Mouse (Mus musculus): ENCODE results near the gene Cpa2. TPM values are rescaled to one million over a fixed set of nuclear protein-coding genes. Genes with fewer than 3 reads are reported as not detected.

Cpa2 gene
- total RNA-seq, 4 experiments from 2014 or later = 0.21 TPM; not detected in 3

DNA sequence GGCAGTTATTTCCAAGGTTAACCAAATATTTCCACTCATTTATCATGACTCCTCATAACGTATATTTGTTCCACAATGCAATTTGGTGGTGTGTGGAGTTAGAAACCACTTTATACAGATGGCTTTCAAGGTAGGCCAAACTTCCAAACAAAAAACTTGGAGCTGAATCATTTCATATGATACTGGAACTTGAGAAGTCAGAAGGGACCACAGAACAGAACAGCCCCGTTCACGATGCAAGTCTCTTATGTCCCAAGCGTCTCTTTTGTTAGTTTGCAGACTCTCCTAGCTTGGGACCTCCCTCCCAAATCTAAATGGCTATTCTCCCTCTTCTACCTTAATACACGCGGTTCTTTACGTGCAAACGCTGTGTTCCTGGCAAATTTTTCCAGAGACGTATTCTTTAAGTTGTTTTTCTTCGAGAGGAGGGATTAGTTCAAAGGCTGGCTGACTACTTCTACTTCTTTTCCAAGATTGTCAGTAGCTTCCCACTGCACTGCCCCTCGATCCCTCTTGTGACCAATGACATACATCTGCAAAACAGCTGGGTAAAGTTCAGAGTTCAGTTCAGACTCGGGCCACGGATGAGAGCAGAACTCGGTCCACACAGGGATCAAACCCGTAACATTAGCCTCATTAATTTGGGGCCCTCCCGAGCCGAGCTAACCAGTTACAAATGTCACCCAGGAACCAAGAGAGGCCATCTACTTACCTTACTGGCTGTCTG, 35.3 kb downstream of the Cpa2 start:
- no peak for DNase-seq (ENCODE audit: low spot score in 2 of 2)

DNA sequence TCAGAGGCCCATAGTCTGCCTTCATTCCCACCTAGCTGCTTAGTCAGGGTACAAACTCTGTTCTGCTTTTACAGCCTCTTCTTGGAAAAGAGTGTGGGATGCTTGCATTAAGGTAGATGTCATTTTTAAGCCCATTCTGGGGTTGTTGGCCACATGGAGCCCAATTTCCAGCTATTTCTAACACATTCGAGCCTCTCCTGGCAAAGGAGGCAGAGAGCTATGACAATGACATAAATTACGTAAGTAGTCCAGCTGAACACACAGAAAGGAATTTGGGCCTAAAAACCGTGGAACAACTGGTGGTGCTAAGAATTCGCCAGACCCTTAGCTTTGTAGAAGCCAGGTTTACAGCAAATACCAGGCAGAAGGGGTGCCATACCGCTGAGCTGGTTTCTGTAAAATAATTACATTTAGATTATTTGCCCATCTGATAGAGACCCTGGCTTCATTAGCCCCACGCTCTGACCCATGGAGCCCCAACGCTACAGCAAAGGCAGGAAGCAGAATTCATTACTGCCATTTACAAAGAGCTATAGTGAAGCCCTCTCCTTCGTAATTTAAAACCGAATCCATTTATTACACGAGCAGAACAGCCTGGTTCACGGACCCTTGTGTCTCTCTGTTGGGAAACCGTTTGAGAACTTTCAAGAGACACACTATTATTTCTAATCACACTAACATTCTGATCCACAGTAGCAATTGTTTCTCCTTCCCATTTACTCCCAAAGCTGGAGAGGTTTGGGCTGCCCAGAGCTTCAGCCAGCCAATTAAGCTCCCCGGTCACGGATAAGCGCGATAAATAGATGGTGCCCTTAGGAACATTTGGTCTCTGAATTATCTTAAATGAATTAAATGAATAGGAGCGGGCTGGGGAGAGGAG, 38.8 kb downstream of the Cpa2 start:
- DNase-seq (ENCODE audit: low spot score in 2 of 2) = no peak

DNA sequence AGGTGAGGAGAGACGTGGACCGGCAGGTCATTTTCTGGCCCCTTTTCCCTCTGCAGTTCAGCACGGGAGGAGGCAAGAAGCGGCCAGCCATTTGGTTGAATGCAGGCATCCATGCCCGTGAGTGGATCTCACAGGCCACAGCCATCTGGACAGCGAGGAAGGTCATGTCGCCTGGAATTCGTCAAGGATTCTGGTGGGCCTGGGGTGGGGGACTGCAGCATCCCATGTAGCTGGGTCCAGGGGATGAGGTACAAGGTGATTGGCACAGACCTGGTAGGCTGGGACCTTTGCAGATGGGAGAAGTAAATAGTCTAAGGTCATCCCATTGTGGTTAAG, 39.4 kb downstream of the Cpa2 start:
- no peak for DNase-seq (ENCODE audit: low spot score in 2 of 2)

DNA sequence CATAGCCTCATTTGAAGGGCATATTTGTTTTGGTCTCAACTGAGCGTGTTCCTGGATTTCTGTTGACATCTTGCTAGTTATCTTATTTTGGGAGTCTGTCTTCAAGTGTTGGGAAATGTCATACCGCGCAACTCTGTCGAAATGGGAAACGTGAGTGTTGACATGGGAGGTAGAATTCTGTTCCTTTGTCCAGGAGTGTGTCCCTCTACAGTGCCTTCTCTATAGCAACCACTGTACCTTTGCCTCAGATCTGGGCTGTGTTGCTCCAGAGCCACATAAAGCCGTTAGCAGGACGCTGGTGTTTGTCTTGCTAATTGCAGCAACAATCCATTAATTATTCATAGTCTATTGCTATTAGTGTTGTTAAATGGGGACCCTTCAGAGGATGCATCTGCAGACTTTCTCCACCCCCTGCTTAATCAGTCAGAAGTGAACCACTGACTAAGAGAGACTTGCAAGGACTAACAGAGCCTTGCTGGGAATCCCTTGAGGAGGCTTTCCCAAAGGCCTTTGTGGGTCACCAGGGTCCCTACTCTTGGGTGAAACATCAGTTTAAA, 45.6 kb downstream of the Cpa2 start:
- no peak for DNase-seq (ENCODE audit: low spot score in 2 of 2)

DNA sequence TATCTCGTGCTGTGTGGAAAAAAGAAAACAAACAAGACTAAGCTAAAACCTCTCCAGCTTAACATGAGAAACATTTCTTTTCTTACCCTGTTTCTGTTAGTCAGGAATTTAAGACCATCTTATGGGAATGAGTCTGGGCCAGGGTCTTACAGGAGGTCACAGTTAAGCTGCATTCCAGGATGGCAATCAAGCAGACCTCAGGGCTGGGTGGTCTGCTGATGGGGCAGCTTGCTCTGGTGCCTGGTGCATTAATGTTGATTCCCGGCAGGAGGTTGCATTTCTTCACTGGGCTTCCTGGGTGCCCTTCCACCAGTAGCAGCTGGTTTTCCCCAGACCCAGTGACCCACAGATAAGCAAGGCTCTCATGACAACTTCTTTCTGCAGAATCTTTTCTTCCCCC, 48.4 kb downstream of the Cpa2 start:
- no peak for DNase-seq (ENCODE audit: low spot score in 2 of 2)

DNA sequence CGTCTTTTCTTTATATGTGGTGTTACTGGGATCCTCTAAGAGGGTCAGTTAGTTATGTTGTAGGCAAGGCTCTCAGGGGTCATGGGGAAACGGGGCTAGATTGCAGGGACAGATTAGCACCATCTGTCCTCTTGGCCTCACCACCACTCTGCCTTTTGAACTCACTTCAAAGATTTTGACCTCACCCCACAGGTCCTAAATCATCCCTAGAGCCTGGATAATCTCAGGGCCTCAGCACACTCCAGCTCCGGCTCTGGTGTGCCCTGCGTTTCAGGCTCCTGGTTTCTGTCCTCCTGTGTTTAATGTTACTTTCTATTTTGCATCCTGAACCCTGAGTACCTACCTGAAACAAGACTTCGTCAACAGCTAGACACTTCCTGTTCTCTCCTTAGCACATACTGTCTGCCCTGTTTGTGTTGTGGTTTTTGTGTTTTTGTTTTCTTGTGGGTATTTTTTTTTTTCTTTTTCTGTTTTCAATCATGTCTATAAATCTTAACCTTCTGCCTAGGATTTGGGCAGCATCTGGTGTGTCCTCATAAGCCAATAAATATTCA, 50.5 kb downstream of the Cpa2 start:
- no peak for DNase-seq (ENCODE audit: low spot score in 2 of 2)

DNA sequence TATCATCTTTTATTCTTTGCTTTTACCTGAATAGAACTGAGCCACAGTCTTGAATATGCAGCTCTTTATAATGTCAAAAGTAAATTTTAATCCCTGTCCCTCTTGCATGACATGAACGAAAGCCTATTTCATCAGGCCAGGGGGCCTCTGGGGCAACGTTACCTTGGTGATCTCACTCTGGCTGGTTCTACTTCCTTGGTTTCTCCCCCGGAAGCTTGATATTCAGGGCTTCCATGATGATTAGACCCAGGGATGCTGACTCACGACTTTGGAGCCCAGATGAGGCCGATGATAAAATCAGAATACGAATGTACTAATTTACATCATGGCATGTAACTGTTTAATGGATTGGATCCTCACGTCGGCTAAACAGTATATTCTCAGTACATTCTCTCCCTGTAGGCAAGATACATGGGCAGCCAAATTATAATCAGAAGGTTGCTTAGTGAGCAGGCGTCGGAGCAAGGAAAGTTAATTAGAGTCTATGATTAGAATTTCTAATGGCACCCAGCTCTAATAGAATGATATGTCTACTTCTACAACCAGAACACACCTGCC, 51.1 kb downstream of the Cpa2 start:
- no peak for DNase-seq (ENCODE audit: low spot score in 2 of 2)

DNA sequence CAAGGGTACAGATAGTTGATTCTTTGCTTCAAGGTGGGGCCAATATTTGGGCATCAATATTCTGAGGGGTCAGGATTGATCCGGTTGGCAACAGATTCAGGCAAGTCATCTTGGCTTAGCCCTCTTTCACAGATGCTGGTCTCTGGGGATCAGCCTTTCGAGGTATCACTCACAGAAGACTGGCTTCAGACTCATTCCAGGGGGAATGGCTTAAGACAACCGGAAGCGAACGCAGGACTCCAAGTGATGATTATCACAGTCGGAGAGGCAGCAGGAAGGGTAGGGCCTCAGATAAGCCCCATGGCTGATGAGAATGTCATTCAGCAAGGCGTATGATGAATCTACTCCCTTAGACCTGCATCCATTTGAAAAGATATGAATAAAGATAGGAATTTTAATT, 53.0 kb downstream of the Cpa2 start:
- DNase-seq (ENCODE audit: low spot score in 2 of 2) = no peak

DNA sequence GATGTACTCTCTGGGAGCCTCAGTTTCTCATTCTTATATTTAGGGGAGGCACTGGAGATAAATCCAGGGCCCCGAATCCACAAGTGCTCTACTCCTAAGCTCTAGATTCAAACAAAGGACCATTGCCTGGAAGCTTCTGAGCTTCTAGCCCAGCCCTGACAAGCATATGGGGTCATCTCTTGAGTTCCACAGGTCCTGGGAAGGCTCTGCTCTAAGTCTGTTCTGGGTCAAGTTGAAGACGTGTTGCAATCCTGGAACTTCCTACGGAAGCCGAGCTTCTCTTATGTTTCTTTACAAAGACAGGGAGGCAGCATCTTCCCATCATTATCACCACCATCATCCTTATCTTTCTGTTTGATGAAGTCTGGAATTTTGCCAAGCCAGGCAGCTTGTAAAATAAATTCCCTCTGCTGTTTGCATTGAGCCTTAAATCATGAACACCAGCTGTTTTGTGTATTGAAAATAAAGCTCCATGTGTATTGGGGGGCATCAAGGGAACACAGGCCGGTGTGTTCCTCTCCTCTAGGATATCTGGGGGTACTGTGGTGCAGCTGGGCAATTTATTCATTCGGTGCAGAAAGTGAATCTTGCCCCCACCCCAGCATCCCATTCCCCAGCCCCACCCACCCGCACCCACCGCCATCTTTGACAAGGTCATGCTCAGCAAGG, 55.0 kb downstream of the Cpa2 start:
- no peak for DNase-seq (ENCODE audit: low spot score in 2 of 2)

DNA sequence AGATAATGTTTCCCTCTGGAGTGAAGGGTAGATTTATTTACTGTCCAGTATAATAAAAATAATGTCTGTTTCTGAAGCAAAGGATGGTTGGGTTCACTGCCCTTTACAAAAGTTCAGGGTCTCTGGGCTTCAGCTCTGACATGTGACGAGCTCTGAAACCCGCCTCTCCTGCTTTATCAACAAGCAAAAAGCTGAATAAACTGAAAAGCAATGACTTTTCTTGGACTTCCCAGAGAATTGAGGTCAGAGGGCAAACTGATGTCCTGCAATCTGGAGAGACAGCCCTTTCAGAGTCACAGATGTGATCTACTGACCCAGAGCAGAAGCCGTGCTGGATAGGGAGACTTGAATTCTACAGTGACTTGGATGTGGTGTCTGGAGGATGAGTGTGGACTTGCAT, 58.7 kb downstream of the Cpa2 start:
- no peak for DNase-seq (ENCODE audit: low spot score in 2 of 2)

DNA sequence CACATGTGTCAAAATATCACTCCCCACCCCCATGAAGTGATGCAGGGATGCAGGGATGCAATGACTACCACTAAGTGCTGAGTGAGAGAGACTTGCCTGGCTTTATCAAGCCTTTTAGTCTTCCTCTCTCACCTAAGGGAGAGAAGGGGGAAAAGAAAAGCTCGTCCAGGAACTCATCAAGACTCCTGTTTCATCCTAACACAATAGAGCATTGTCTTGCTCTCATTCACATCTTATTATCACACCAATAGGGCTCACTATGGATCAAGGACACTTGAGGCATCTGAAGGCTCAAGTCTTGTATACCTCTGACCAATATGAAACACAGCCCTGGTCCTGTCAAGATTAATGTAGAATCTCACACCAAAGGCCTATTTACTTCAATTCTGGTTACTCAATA, 59.6 kb downstream of the Cpa2 start:
- DNase-seq (ENCODE audit: low spot score in 2 of 2) = no peak

DNA sequence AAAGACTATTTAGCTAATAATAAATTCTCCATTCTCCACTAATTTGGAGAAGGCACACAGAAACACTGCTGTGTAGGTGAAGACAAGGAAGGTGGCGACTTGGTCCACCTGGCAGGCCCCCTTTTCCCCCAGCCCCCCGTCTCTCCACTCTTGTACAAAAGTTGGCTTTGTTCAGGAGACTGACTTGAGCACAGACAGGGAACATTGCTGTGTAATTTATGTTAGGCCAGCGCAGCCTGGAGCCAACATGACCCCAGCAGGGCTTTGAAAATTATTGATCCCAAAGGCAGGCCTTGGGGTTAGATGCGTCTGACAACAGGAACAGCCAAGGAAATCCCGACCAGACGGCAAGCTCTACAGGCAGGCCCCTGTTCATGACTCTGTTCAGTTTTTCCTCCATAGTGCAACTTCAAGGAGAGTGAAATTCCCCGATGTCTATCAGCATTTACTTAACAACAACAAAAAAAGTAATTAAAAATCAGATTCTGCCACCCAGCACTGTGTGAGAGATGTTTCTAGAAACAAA, 63.0 kb downstream of the Cpa2 start:
- DNase-seq (ENCODE audit: low spot score in 2 of 2) = no peak

DNA sequence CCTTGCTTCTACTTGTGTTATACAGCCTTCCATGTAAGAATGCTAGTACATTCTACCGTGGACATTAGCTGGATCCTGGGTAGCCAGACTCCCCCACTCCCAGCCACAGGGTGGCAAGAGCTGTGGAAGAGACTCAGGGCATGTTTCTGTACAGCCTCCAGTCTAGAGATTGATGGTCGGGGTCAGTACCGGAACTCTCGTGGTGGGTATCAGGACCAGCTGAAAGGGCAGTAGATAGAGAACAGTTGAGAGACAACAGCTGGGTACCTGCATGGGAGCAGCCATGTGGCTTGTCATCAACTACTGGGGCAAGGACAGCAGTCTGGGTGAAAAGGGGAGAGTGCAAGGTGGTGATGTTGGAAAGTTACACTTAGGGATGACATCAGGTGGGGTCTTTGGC, 63.7 kb downstream of the Cpa2 start:
- no peak for DNase-seq (ENCODE audit: low spot score in 2 of 2)

DNA sequence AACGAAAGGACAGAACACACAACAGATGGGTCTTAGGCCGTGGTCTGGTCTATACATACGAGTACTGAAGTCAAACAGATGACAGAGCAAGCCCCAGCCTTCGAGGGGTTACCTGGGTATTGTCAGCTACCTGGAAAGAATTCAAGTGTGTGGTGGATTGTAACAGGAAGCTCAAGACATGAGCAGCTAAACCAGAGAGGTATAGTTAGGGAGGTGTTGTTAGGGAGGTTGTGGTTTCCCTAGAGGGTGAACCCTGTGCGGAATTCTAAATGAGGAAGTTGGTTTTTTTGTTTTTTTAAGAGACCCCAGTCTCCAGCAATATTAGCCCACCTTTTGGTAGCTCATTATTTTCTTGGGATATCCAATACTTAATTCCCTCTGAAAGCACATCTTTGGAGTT, 64.3 kb downstream of the Cpa2 start:
- no peak for DNase-seq (ENCODE audit: low spot score in 2 of 2)

DNA sequence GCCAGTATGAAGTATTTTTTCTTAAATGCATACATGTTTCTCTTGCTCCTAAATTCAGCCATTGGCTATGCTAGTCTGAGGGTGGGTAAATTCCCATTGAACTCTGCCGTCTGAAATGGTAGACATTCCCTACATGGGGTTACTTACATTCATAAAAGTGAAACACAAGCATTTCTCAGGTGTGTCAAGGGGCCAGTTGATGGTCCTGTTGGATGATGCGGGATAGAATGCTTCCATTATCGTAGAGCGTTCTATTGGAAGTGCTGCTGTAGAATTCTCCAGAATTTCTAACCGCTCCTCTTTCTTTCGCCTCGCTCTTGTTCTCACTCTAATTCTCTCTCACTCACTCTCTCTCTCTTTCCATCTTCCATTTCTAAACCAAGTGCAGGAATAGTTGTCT, 69.3 kb downstream of the Cpa2 start, which contains the start of gene Cpa5:
Cpa5 (plus strand) TSS at position 301 of the 400 bp plus-strand sequence.
- DNase-seq (ENCODE audit: low spot score in 2 of 2) = no peak

DNA sequence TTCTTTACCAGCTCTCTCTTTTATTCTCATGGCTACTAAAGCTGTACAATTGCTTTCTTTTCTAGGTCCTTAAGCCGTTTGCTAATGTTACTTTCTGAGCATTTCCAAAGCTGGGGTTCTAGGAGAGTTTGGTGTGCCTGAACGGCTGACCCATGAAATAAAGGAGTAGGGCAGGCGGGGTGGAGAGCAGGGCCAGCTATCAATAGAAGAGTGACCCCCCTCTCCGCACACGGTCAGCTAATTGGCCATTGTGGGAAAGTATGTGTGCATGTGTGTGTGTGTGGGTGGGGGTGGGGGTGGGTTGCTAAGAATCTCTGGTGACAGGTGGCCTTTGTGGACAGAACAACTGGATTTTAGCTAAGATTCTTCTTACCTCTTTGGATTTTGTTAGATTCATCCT, 69.8 kb downstream of the Cpa2 start:
- no peak for DNase-seq (ENCODE audit: low spot score in 2 of 2)

Other genes starting within 250 kb of the Cpa2 start
- 10 to 100 TPM; 47.9 to 63.1 (median 52.5) TPM for gene Ube2h, start 237.0 kb upstream of the Cpa2 start, total RNA-seq (2022)
- 10 to 100 TPM; 17.6 to 20.2 (median 19.3) TPM for gene Zc3hc1, start 150.6 kb upstream of the Cpa2 start, total RNA-seq (2022)
- gene Klhdc10, start 139.7 kb upstream of the Cpa2 start, total RNA-seq (2022) = 10 to 100 TPM; 35.6 to 46.1 (median 40.0) TPM
- gene Tmem209, start 31.8 kb upstream of the Cpa2 start, total RNA-seq (2022) = 10 to 100 TPM in 3 of 4 experiments, 1 to 10 TPM in 1; 9.2 to 12.5 (median 10.6) TPM
- under 1 TPM in 1 of 4 experiments, not detected in 3; 0.36 TPM for gene Ssmem1, start 31.7 kb upstream of the Cpa2 start, total RNA-seq (2022)
- gene Cpa4, start 26.8 kb downstream of the Cpa2 start, total RNA-seq (2022) = not detected
- not detected for gene Cpa5, start 69.4 kb downstream of the Cpa2 start, total RNA-seq (2022)
- gene Cpa1, start 97.6 kb downstream of the Cpa2 start, total RNA-seq (2022) = not detected
- gene Cep41, start 152.2 kb downstream of the Cpa2 start, total RNA-seq (2022) = under 1 TPM; 0.12 to 0.83 (median 0.41) TPM
- gene Mest, start 182.0 kb downstream of the Cpa2 start, total RNA-seq (2022) = 1 to 10 TPM; 1.2 to 2.9 (median 1.5) TPM